Mouse (Mus musculus) frontal cortex, adult 2 months (tissue): Measurements from ENCODE around the gene Sh2d4b. TPM values are rescaled to one million over a fixed set of nuclear protein-coding genes. Genes with fewer than 3 reads are reported as not detected.
A peak's percentile ranks its signal among the peaks of the same experiment; 100 is the strongest.

Experiments used
- DNase-seq, 2 experiments: peaks; one replicate each; pipeline ENCODE4 v3.0.0; 2022; ENCODE audit warnings: low spot score in 1 of 2; ENCODE audit errors: extremely low spot score in 1 of 2
- polyA plus RNA-seq: library from polyadenylated mRNA; depleted of rRNA; stranded (reverse); fragments of >200 nt; gene quantifications from 2 replicates; pipeline ENCODE4 v1.2.3, GENCODE M21; 2012; rRNA removed

The Sh2d4b gene
- polyA plus RNA-seq, 1 experiment: 1.1 TPM

DNA sequence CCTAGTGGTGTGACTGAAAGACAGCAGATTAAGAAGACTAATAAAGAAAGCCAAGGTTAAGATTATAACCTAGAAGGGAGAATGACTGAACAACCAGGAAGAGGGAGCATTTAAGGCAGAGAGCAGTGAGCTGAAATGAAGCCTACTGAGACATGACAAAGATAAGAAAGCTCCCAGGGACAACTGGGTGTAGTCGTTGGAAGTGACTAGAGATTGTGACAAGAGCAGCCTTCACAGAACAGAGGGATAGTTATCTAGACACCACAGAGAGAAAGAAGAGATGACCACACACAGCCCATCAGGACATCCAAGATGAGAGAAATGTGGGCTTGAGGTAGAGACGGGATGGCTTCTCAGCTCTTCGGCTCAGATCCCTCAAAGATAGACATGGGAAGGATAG lies 29.4 kb downstream of the Sh2d4b start:
- DNase-seq: no peak

DNA sequence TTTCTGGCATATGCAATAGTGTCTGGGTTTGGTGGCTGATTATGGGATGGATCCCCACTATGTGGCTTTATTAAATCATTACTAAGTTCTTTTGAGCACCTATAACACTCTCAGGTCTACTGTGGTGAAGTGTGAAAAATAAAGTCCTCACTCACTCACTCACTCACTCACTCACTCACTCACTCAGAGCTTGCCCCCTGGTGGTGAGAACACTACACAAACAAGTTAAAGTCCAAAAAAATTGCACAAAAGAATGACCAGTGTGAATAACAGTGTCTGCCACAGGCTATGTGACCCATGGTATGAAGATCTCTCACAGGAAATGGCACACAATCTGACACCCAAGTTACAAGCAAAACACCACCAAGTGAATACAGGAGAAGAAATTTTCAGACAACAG lies 30.0 kb downstream of the Sh2d4b start:
- DNase-seq: no peak

DNA sequence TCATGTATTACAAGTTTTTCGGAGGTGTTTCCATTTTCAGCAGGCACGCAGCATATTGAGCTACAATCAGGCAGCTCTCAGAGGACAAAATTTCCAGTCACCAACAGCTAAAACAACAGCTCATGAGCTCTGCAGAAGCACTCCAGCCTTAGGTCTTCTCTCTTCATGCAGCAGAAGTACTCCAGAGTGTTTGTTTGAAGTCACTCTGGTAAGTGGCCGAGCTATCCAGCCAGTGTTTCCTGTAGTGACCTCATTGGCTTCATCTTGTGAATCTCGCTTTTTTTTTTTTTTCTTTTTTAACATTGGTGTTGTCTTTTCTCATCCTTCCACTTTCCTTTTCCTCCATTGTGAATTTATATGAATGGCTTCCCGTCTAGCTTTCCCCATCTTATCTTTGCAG lies 40.1 kb downstream of the Sh2d4b start:
- DNase-seq: no peak

DNA sequence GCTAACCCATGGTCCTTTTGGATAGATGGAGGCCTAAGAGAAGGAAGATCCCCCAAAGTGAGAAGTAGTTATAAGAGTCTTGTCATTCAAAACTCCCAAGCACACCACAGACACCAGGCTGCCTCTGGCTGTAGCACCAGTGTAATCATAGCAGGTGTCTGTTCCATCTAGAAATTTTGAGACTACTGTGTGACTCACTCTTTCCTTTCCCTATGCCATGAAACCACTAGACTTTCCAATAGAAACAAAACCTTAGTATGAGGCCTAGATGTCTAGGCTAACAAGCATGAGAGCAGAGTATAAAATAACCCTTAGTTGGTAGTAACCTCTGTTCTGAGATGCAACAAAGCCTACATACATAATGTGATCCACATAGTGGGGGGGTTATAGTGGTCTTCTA lies 55.7 kb downstream of the Sh2d4b start:
- DNase-seq: no peak

DNA sequence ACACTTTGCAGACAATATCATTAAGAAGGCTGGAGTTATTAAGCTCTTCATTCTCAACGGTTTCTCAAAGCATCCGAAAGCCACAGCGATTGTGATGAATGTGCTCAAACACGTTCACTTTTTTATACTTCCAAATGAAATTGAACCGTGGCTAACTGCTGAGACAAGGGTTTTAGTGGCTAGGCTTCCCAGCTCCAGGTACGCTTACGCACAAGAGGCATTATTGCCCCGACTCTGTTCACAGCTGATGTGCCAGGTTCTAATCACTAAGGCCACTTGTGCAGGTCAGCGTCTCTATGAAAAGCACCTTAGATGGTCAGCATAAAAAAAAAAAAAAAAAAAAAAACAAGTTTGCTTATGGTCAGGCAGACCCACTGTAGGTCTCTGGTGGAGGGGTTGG lies 62.6 kb downstream of the Sh2d4b start:
- no peak for DNase-seq

DNA sequence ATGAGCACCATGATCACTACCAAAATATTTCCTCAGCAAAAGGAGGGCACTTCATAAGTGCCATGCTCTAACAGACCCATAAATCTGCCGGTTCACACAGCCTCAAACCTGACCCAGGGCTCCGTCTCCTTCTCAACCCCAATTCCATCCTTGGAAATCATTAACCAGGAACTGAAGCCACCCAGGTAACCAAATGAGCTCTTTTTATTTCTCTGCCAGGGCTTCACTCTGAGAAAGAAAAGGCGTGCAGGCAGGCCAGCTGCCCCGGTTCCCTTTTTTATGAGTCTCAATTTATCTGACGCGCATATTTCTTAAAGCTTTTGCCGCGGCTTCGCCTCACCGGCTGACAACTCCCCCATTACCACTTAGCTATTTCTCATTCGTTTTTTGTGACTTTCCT lies 63.0 kb downstream of the Sh2d4b start:
- DNase-seq: no peak

DNA sequence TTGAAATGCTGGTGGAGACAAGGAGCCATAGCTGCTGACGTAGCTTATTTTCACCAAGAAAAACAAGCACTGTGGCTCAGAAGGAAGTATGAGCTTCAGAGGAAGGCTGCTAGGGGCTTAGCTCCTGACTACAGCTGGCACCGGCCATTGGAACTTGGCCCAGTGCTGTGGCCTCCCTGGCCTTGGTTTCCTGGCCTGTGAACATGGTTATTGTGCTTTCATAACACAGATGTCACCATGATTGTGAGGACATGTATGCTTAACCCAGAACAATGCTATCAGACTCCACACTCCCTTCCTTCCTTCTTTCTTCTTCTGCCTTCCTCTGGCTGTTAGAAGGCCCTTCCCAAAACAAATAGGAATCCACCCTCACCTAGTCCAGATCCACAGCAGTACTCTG lies 75.0 kb downstream of the Sh2d4b start:
- DNase-seq: no peak

DNA sequence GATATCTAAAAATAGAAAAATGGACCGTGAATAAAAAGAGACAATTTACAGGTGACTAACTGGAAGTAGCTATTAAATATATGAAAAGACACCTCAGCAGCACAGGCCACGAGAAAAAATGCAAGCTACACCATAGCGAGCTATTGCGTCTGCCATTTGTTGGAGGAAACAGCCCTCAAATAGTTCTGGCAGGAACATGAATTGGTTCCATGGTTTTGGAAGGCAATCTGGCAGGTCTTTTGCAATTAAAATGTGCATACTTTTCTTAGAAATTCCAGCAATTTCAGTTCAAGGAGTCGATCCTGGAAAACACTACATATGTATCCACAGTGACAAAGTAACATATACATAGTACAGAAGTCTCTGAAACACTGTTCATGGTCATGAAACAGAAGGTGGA lies 76.4 kb downstream of the Sh2d4b start:
- DNase-seq: peak in 1 of 2 experiments; percentile 34

DNA sequence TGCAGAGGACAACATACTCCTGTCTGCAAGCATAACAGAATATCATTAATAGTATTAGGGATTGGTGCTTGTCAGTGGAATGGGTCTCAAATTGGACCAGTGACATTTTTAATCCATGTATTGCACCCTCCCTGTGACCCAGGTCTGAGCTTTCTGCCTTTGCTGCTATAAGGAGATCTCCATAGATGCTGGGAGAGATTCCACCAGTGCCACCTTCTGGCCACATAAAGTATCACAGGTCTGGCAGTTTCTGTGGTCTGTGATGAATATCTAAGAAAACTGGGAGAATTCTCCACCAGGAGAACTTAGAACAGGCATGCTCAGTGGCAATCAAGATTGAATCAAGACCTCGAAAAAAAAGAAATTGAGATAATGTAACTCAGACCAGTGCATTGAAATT lies 101.5 kb downstream of the Sh2d4b start:
- peak; percentile 7 to 82 for DNase-seq

DNA sequence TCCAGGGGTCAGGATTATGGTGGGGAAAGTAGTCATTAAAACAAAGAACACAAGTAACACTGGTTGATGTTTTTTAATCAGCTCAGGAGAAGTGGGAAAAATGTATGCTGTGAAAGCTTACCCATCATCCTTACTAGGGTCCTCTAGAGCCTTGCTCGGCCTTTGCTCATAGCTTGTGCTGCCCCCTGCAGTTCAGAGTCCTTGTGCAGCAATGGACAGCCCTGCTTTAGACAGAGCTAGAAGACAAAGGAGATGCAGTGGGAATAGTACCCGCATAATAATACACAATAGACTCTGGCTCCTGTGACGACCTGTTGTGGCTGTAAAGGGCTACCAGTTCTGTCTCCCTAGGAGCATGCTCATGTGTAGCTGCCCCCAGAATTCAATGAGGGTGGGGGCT lies 104.0 kb downstream of the Sh2d4b start:
- DNase-seq: peak in 1 of 2 experiments; percentile 39

DNA sequence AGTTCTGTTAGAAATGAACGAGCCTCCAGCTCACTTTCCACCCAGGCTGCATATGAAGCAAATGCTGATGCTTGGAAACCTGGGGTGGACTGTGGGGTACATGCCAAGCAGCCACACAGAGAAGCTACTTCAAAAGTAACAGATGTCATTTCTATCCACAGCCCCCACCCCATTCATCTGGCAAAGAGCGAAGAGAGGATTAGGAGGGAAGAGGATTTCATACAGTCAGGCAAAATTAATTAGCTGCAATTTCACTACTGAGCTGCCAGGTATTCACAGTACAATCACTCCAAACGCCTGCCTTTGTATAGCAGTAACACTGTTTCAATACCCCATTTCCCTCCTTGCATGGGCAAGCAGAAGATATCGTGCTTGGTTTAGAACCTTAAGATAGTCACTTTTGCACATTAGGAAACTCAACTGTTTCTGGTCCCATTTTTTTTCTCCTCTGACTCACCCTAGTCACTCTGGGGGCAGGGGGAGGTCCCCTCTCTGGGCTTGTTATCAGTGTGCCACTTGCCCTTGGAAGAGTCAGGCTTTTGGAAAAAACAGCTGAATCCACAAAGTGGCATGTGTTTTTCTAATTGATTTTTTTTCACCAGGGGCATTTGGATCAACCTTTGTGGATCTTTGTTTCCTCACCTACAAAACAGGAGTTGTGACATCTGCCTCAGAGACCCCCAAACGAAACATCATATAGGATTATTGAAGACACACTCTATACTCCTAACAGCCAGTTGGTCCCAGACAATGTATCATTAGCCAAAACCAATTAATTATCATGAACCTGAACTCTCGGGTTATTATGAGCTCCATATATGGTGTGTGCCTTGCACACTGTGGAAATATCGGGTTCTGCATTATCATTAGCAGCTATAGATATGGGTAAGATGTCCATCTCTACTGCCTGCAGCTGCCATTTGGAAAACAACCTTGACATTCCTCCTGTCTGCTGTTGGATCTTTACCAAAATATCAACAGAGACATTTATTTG lies 123.7 kb downstream of the Sh2d4b start:
- no peak for DNase-seq

Other genes starting within 250 kb of the Sh2d4b start
- 46.4 and 47.7 TPM in 2 replicates for gene Tspan14, start 73.5 kb upstream of the Sh2d4b start, polyA plus RNA-seq
- 137 and 138 TPM in 2 replicates for gene Fam213a, start 120.5 kb upstream of the Sh2d4b start, polyA plus RNA-seq
- 0.55 and 0.66 TPM in 2 replicates for gene Dydc2, start 175.9 kb upstream of the Sh2d4b start, polyA plus RNA-seq
- not detected in 2 replicates for gene Dydc1, start 179.6 kb upstream of the Sh2d4b start, polyA plus RNA-seq
- 0.06 TPM in 1 of 2 replicates, not detected in the other for gene Mat1a, start 211.8 kb upstream of the Sh2d4b start, polyA plus RNA-seq
- gene Sftpa1, start 238.5 kb upstream of the Sh2d4b start, polyA plus RNA-seq: not detected in 2 replicates